Mouse (Mus musculus) natural killer cell, adult 2 months (primary cell): ENCODE measurements around the gene Pgrmc2.

Experiments used
- DNase-seq, 2 experiments: peaks; one replicate each; pipeline ENCODE4 v3.0.0; 2022; ENCODE audit warnings: low spot score in 2 of 2

The Pgrmc2 gene

GRCm38 (mm10) chr3:41075376-41075775 lies 7.5 kb downstream of the Pgrmc2 start:
- no peak for DNase-seq

GRCm38 (mm10) chr3:41070519-41070918 lies 12.3 kb downstream of the Pgrmc2 start:
- no peak for DNase-seq

- no peak for DNase-seq
Observed at GRCm38 (mm10) chr3:41065320-41065719, 17.5 kb downstream of the Pgrmc2 start.

- DNase-seq = no peak
Observed at GRCm38 (mm10) chr3:41062758-41063157, 20.1 kb downstream of the Pgrmc2 start.

GRCm38 (mm10) chr3:41061831-41062565 lies 20.8 kb downstream of the Pgrmc2 start:
- DNase-seq = no peak

- DNase-seq = no peak
Observed at GRCm38 (mm10) chr3:41059249-41059648, 23.6 kb downstream of the Pgrmc2 start.

- DNase-seq = no peak
Observed at GRCm38 (mm10) chr3:41058395-41058794, 24.5 kb downstream of the Pgrmc2 start.

GRCm38 (mm10) chr3:41053334-41053733 lies 29.5 kb downstream of the Pgrmc2 start:
- DNase-seq = no peak

GRCm38 (mm10) chr3:41047838-41048237 lies 35.0 kb downstream of the Pgrmc2 start:
- no peak for DNase-seq

- DNase-seq = no peak
Observed at GRCm38 (mm10) chr3:41043756-41044354, 39.0 kb downstream of the Pgrmc2 start.

GRCm38 (mm10) chr3:41042195-41042938 lies 40.5 kb downstream of the Pgrmc2 start:
- peak; percentile 2 to 13 for DNase-seq

GRCm38 (mm10) chr3:41041241-41041640 lies 41.6 kb downstream of the Pgrmc2 start:
- DNase-seq = no peak

- no peak for DNase-seq
Observed at GRCm38 (mm10) chr3:41038297-41038916, 44.4 kb downstream of the Pgrmc2 start.

- no peak for DNase-seq
Observed at GRCm38 (mm10) chr3:41031286-41032210, 51.3 kb downstream of the Pgrmc2 start.

GRCm38 (mm10) chr3:41030705-41031104 lies 52.1 kb downstream of the Pgrmc2 start:
- DNase-seq = no peak

- no peak for DNase-seq
Observed at GRCm38 (mm10) chr3:41021980-41022379, 60.9 kb downstream of the Pgrmc2 start.

- no peak for DNase-seq
Observed at GRCm38 (mm10) chr3:41020687-41021086, 62.2 kb downstream of the Pgrmc2 start.

GRCm38 (mm10) chr3:41018022-41018608 lies 64.7 kb downstream of the Pgrmc2 start:
- no peak for DNase-seq
